Mouse (Mus musculus): ENCODE data around the gene Themis2. TPM values are rescaled to one million over a fixed set of nuclear protein-coding genes. Genes with fewer than 3 reads are reported as not detected.
"Not testable (repeated sequence)": the region's sequence is repeated elsewhere in the genome, so short reads cannot be mapped to it uniquely, and the experiment has no call there.

The Themis2 gene
- total RNA-seq, 2 experiments from 2014 or later: 2.6 to 2.8 TPM

DNA sequence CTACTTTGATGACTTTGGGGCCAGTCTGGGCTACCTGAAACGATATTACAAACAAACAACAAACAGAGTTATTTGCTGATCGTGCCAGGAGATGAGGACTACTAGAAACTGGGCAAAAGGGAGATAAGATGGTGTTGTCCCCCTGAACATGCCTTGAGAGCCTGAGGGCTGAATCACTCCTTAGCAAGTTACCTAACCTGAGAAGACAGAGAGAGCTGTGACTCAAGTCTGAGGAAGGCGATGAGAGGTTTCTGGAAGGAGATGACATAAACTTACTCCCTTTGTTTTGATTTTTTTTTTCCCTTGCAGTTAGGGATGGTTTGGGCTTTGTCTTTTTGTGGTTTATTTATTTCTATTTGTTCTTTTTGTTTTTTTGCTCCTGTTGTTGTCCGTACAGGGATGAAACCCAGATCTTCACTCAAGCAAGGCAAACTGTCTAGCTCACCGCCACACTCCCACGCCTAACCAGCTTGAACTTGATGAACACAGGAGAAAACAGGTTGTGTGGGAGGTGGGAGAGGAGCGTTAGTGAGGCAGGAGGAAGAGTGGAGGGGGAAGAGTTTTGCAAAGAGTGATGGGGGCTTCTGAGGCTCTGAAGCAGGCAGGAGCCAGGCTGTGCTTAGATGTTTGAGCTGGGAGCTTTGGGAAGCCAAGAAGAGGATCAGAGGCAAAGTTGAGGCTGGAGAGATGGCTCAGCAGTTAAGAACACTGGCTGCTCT lies 38.4 kb downstream of the Themis2 start:
- DNase-seq (ENCODE audit: low spot score in 2 of 2): no peak

DNA sequence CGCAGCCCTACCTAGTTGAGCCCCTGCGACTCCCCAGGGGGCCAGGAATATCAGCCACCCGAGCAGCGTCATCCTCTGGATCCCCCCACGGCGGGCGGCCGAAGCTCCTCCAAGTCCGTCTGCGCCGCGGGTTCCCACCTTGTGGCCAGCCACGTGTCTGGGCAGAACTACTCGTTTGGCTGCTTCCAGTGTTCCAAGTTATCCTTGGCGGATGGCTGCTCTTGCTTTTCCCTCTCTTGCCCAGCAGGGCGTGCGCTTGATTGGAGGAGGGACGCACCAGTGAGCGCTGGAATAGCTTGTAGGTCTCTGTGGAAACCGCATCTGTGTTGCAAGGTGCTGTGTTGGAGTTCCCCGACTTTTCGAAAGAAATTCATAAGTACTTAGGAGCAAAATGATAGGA lies 39.2 kb downstream of the Themis2 start, which contains the start of gene Smpdl3b:
Gene Smpdl3b, minus strand, starts transcription at position 279 of the 400 bp plus-strand sequence.
- DNase-seq (ENCODE audit: low spot score in 2 of 2): peak; percentile 30 to 53

DNA sequence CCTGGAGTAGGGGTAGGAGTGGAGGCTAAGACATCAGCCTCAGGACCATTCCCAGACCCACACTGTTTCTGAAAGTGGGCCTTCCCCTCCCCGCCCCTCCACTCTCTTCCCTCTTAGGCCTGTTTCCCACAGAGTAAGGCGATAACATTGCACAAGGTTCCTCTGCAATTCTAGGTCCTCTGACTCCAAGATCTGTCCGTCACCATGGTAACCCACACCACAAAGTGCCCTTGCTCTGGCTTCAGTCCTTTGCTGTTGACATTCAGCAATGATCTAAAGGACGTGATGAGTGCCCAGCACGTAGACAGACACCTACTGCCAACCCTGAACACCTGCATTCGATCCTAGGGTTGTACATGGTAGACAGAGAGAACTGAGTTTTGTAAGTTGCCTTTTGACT lies 43.2 kb downstream of the Themis2 start:
- no peak for DNase-seq (ENCODE audit: low spot score in 2 of 2)

GRCm38 (mm10) chr4:132749258-132749982 lies 46.8 kb downstream of the Themis2 start:
- no peak for DNase-seq (ENCODE audit: low spot score in 2 of 2)

- DNase-seq (ENCODE audit: low spot score in 2 of 2): no peak
Observed at GRCm38 (mm10) chr4:132748778-132749177, 47.4 kb downstream of the Themis2 start.

DNA sequence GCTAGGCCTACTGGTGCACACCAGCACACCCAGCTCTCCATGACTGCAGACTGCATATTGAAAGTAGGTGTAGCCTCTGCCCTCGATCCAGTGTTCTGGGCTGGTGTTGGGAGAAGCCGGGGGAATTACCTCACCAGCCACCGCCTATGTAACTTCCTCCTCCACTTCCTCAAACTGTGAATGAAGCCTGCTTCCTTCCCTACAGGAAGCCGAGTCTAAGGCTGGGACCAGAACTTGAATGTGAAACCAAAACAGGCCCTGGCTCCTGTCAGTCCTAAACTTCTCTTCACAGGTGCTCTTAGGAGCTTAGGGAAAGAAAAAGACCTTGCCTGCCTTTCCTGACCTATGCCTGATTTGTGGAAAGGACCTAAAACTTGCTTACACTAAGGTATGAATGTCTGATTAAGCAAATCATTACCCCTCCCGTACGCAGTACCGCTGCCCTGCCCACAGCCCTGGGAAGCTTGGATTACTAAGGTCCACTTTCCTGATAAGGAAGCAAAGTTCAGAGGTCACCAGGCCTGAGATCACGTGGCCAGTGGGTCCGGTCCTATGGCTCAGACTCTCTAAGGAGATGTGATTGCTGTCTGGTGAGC lies 48.4 kb downstream of the Themis2 start:
- DNase-seq (ENCODE audit: low spot score in 2 of 2): no peak

GRCm38 (mm10) chr4:132746911-132747517 lies 49.2 kb downstream of the Themis2 start:
- no peak for DNase-seq (ENCODE audit: low spot score in 2 of 2)

- no peak for DNase-seq (ENCODE audit: low spot score in 2 of 2)
Observed at GRCm38 (mm10) chr4:132743992-132744911, 51.9 kb downstream of the Themis2 start.

DNA sequence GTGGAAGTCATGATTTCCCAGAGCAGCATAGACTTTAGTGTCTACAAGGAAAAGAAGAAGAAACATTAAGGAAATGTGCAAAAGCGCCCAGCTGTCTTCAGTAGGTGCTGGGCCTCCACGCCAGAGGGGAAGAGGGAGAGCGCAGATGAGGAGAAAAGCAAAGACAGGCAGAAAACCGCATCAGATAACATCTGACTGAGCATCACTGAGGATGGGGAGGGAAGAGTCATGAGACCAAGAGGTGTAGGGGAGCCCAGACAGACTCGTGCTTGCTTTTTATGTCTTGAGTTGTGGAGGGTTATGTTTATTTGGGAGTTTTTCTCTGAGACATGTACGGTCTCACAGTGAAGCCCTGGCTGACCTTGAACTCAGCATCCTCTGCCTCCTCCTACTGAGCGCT lies 54.7 kb downstream of the Themis2 start:
- no peak for DNase-seq (ENCODE audit: low spot score in 2 of 2)

DNA sequence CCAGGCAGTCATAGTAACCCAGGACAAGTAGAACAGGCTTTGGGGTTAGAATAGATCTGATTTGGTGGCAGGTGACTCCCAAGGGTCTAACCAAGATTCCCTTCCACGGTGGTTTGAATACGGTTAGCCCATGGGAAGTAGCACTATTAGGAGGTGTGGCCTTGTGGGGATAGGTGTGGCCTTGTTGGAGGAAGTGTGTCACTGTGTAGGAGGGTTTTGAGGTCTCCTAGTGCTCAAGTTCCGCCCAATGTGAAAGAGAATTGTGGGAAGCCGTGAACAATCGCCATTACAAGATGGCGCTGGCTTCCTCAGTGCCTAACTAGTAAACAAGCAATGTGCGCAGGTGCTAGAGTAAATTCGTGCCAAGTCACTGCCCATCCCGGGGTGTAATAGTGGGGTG lies 59.0 kb downstream of the Themis2 start:
- not testable (repeated sequence) for DNase-seq (ENCODE audit: low spot score in 2 of 2)

GRCm38 (mm10) chr4:132735894-132736293 lies 60.3 kb downstream of the Themis2 start:
- DNase-seq (ENCODE audit: low spot score in 2 of 2): no peak

DNA sequence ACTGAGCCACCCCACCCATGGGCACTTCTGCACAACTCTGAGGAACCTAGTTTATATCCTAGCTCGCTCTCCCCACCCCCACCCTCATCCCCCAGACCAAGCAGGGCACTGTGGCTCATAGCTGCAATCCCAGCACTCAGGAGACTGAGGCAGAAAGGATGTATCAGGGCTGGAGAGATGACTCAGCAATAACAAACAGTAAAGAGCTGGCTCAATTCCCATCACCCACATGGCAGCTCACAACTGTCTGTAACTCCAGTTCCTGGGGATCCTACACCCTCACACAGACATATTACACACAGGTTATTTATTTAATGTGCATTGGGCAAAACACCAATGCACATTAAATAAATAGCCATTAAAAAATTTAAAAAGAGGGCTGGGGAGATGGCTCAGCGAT lies 60.8 kb downstream of the Themis2 start:
- DNase-seq (ENCODE audit: low spot score in 2 of 2): no peak

DNA sequence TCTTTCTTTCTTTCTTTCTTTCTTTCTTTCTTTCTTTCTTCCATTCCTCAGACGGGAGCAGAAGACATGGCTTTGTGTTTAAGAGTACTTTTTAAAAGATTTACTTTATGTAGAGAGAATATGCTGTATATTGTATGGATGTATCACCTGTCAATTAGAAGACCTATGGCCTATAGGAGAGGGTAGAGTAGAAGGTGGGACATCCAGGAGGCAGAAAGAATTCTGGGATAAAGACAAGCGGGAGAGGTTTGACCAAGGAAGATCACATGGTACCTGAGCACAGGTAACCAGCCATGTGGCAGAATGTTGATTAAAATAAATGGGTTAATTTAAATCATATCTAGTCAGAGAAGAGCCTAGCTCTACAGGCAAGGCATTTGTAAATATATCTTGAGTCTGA lies 61.4 kb downstream of the Themis2 start:
- no peak for DNase-seq (ENCODE audit: low spot score in 2 of 2)

GRCm38 (mm10) chr4:132733071-132733770 lies 63.0 kb downstream of the Themis2 start:
- DNase-seq (ENCODE audit: low spot score in 2 of 2): no peak

- peak; percentile 82 to 89 for DNase-seq (ENCODE audit: low spot score in 2 of 2)
Observed at GRCm38 (mm10) chr4:132732148-132732684, 64.0 kb downstream of the Themis2 start, which contains the start of gene Xkr8. Gene Xkr8 (minus strand): TSS chr4:132732546.

Data from adrenal gland, postnatal 4 days (tissue).